Mouse (Mus musculus) embryonic facial prominence, embryonic 15.5 days (tissue): ENCODE results near the gene Slc28a3. TPM values are rescaled to one million over a fixed set of nuclear protein-coding genes. Genes with fewer than 3 reads are reported as not detected.
A peak's percentile ranks its signal among the peaks of the same experiment; 100 is the strongest.

ENCODE experiments used
- ATAC-seq: fragments of 200-750 bp; cut with Nextera tagmentation; 2 replicates; pipeline ENCODE4 v1.8.0; 2017; ENCODE audit warnings: low read depth, moderate TSS enrichment; ENCODE audit not compliant: insufficient number of reproducible peaks, low FRiP score, low TSS enrichment
- H3K27ac ChIP-seq: fragments of 300-500 bp; sonication (generic); replicated peaks from 2 replicates; pipeline ENCODE4 v1.5.1; 2015; ENCODE audit warnings: mild to moderate bottlenecking, inconsistent platforms
- H3K27me3 ChIP-seq: fragments of 300-500 bp; sonication (generic); 2 replicates; pipeline ENCODE4 v1.6.1; 2015; ENCODE audit warnings: inconsistent platforms
- H3K36me3 ChIP-seq: fragments of 300-500 bp; sonication (generic); 2 replicates; pipeline ENCODE4 v1.6.1; 2015; ENCODE audit warnings: mild to moderate bottlenecking, inconsistent platforms
- H3K4me1 ChIP-seq: fragments of 300-500 bp; sonication (generic); 2 replicates; pipeline ENCODE4 v1.6.1; 2015; ENCODE audit warnings: inconsistent platforms
- H3K4me2 ChIP-seq: fragments of 300-500 bp; sonication (generic); replicated peaks from 2 replicates; pipeline ENCODE4 v1.6.1; 2015; ENCODE audit warnings: mild to moderate bottlenecking, inconsistent platforms
- H3K4me3 ChIP-seq: fragments of 300-500 bp; sonication (generic); replicated peaks from 2 replicates; pipeline ENCODE4 v1.5.1; 2015; ENCODE audit warnings: mild to moderate bottlenecking, inconsistent platforms
- H3K9ac ChIP-seq: fragments of 300-500 bp; sonication (generic); 2 replicates; pipeline ENCODE4 v1.6.1; 2015; ENCODE audit warnings: inconsistent platforms
- H3K9me3 ChIP-seq: fragments of 300-500 bp; sonication (generic); replicated peaks from 2 replicates; pipeline ENCODE4 v1.6.1; 2016; ENCODE audit warnings: inconsistent platforms
- WGBS: fragments of 180-500 bp; shearing (Covaris S2); methylation state at CpG from one replicate; pipeline ENCODE4 v1.1.7; 2015; 5-methylcytosine and 5-hydroxymethylcytosine counted together
- polyA plus RNA-seq: library from polyadenylated mRNA; unstranded; fragments of >200 nt; fragmentation: Nextera tagmentation; extraction: Ambion mirVana; gene quantifications from 2 replicates; pipeline ENCODE4 v1.2.1, GENCODE M21; 2015

Slc28a3 gene
- 0.93 and 1.3 TPM in 2 replicates for polyA plus RNA-seq

- ATAC-seq, result no peak
- no peaks in the 10 kb centered on the region for H3K27me3 ChIP-seq
- H3K4me3 ChIP-seq, result no peak within 1 kb of the TSS
- 0 out of 2 replicates have a peak within 1 kb of the TSS, but pooled peaks have one; percentile 28 for H3K27ac ChIP-seq
- no peaks in the 10 kb centered on the region for H3K9me3 ChIP-seq
- H3K9ac ChIP-seq, result no peak within 1 kb of the TSS
- H3K4me2 ChIP-seq, result no peak within 1 kb of the TSS
- WGBS, result 9% methylated on average over 12 of the region's 12 CpGs
- H3K4me1 ChIP-seq, result peaks cover 11% of the 10 kb centered on the region; the same call in 1 of the 2 replicates
- H3K36me3 ChIP-seq, result no peaks in the 10 kb centered on the region
These were observed at the start of gene Slc28a3 for GRCm38 (mm10) chr13:58610716-58611115. TSS of gene Slc28a3 (minus strand) at chr13:58610877.

DNA sequence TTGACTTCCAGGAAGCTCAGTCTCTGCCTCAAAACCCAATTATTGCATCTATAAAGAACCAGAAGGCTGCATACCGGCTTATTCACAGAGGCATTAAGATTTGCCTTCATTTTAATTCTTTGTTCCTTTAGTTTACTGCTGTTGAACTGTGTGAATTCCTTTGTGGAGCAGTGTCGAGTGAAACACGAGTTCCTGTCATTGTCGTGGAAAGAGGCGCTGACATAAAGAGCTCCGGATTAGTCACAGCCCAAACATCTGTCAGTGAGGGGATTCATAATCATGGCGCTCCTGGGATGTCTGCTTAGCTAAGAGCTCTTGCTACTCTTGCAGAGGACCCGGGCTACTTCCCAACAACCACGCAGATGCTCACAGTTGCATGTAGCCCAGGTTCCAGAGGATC, 47.3 kb upstream of the Slc28a3 start:
- Histone ChIP-seq H3K27ac (no peak overlapping the region; the same call in 1 of the 2 replicates), H3K9me3 (no peaks in the 10 kb centered on the region), H3K36me3 (no peaks in the 10 kb centered on the region), H3K27me3 (no peaks in the 10 kb centered on the region), H3K4me3 (no peak overlapping the region), H3K9ac (no peak overlapping the region), H3K4me2 (no peak overlapping the region), H3K4me1 (no peaks in the 10 kb centered on the region)
- ATAC-seq, result no peak
- 40% methylated on average over 9 of the region's 9 CpGs for WGBS

GRCm38 (mm10) chr13:58656885-58657284, 46.2 kb upstream of the Slc28a3 start:
- no peaks in the 10 kb centered on the region for H3K9me3 ChIP-seq
- no peaks in the 10 kb centered on the region for H3K36me3 ChIP-seq
- no peak overlapping the region for H3K4me2 ChIP-seq
- H3K27me3 ChIP-seq, result no peaks in the 10 kb centered on the region
- no peak overlapping the region for H3K27ac ChIP-seq
- 68% methylated on average over 3 of the region's 3 CpGs for WGBS
- no peak overlapping the region for H3K9ac ChIP-seq
- ATAC-seq, result no peak
- H3K4me1 ChIP-seq, result no peaks in the 10 kb centered on the region
- no peak overlapping the region for H3K4me3 ChIP-seq

GRCm38 (mm10) chr13:58655552-58655951, 44.9 kb upstream of the Slc28a3 start:
- H3K36me3 ChIP-seq, result no peaks in the 10 kb centered on the region
- H3K9me3 ChIP-seq, result no peaks in the 10 kb centered on the region
- no peak for ATAC-seq
- whole genome bisulfite sequencing, result 77% methylated on average over 10 of the region's 10 CpGs
- H3K27ac ChIP-seq, result no peak overlapping the region
- no peak overlapping the region for H3K9ac ChIP-seq
- H3K27me3 ChIP-seq, result no peaks in the 10 kb centered on the region
- no peaks in the 10 kb centered on the region for H3K4me1 ChIP-seq
- no peak overlapping the region for H3K4me3 ChIP-seq
- H3K4me2 ChIP-seq, result no peak overlapping the region

- H3K27me3 ChIP-seq, result 0 out of 2 replicates have a peak, but pooled peaks cover 10% of the 10 kb centered on the region
- no peak for ATAC-seq
- 12% methylated on average over 6 of the region's 6 CpGs for WGBS
These were observed 29.7 kb upstream of the Slc28a3 start for GRCm38 (mm10) chr13:58640330-58640729.

DNA sequence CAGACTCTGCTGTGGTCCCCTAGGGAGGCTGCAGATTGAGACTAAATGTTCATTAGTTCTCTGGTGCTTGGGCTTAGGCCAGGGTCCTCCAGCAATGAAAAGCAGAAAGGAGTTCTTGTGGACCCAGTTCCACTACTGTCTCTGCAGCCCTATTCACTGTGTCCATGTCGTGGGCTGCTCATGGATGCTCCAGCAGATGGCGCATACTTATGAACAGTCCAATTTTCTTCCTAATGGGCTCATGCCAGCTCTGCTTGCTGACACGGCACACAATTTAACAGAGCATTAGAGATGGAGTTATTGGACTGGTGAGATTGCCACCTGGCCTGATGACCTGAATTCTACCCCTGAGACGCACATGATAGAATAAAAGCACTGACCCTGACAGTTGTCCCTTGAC, 28.3 kb upstream of the Slc28a3 start:
- ATAC-seq, result no peak; the same call in 1 of the 2 replicates
- Histone ChIP-seq H3K36me3 (no peaks in the 10 kb centered on the region), H3K4me3 (no peak overlapping the region), H3K9me3 (no peaks in the 10 kb centered on the region), H3K27ac (no peak overlapping the region), H3K4me1 (no peaks in the 10 kb centered on the region), H3K9ac (no peak overlapping the region), H3K27me3 (0 out of 2 replicates have a peak, but pooled peaks cover 10% of the 10 kb centered on the region), H3K4me2 (no peak overlapping the region)
- 40% methylated on average over 4 of the region's 4 CpGs for WGBS

More at GRCm38 (mm10) chr13:58640330-58640729, 29.7 kb upstream of the Slc28a3 start:
- H3K27ac ChIP-seq, result no peak overlapping the region
- H3K4me3 ChIP-seq, result no peak overlapping the region
- H3K4me2 ChIP-seq, result no peak overlapping the region
- no peak overlapping the region for H3K9ac ChIP-seq
- H3K4me1 ChIP-seq, result no peaks in the 10 kb centered on the region
- H3K9me3 ChIP-seq, result no peaks in the 10 kb centered on the region
- H3K36me3 ChIP-seq, result no peaks in the 10 kb centered on the region

- WGBS, result 9% methylated on average over 13 of the region's 13 CpGs
- Histone ChIP-seq H3K4me1 (no peaks in the 10 kb centered on the region), H3K9me3 (no peaks in the 10 kb centered on the region), H3K4me3 (no peak overlapping the region), H3K27ac (no peak overlapping the region), H3K27me3 (0 out of 2 replicates have a peak, but pooled peaks cover 10% of the 10 kb centered on the region), H3K4me2 (no peak overlapping the region), H3K36me3 (no peaks in the 10 kb centered on the region), H3K9ac (no peak overlapping the region)
- ATAC-seq, result 0 out of 2 replicates have a peak, but pooled peaks have one; percentile 29
These were observed 26.8 kb upstream of the Slc28a3 start for GRCm38 (mm10) chr13:58637360-58638002.

- Histone ChIP-seq H3K4me1 (no peaks in the 10 kb centered on the region), H3K4me2 (no peak overlapping the region), H3K9me3 (no peaks in the 10 kb centered on the region), H3K27me3 (0 out of 2 replicates have a peak, but pooled peaks cover 10% of the 10 kb centered on the region), H3K36me3 (no peaks in the 10 kb centered on the region), H3K27ac (no peak overlapping the region), H3K9ac (no peak overlapping the region), H3K4me3 (no peak overlapping the region)
- ATAC-seq, result no peak
- WGBS, result 34% methylated on average over 4 of the region's 4 CpGs
These were observed 23.2 kb upstream of the Slc28a3 start for GRCm38 (mm10) chr13:58633887-58634286.

- no peaks in the 10 kb centered on the region for H3K9me3 ChIP-seq
- H3K4me1 ChIP-seq, result no peaks in the 10 kb centered on the region
- ATAC-seq, result no peak
- 39% methylated on average over 10 of the region's 10 CpGs for WGBS
- H3K4me3 ChIP-seq, result no peak overlapping the region
- H3K36me3 ChIP-seq, result no peaks in the 10 kb centered on the region
- H3K27ac ChIP-seq, result no peak overlapping the region
- no peak overlapping the region for H3K9ac ChIP-seq
- 0 out of 2 replicates have a peak, but pooled peaks cover 1% of the 10 kb centered on the region for H3K27me3 ChIP-seq
- H3K4me2 ChIP-seq, result no peak overlapping the region
These were observed 20.1 kb upstream of the Slc28a3 start for GRCm38 (mm10) chr13:58630756-58631155.

- Histone ChIP-seq H3K27ac (no peak overlapping the region), H3K27me3 (no peaks in the 10 kb centered on the region), H3K36me3 (no peaks in the 10 kb centered on the region), H3K9me3 (no peaks in the 10 kb centered on the region), H3K4me2 (no peak overlapping the region), H3K4me3 (no peak overlapping the region), H3K9ac (no peak overlapping the region), H3K4me1 (no peaks in the 10 kb centered on the region)
- no peak for ATAC-seq
- 26% methylated on average over 13 of the region's 13 CpGs for WGBS
These were observed 18.8 kb upstream of the Slc28a3 start for GRCm38 (mm10) chr13:58629365-58630050.

GRCm38 (mm10) chr13:58622647-58623046, 12.0 kb upstream of the Slc28a3 start:
- Histone ChIP-seq H3K4me3 (no peak overlapping the region), H3K4me2 (no peak overlapping the region), H3K27ac (no peak overlapping the region), H3K36me3 (no peaks in the 10 kb centered on the region), H3K9ac (no peak overlapping the region), H3K27me3 (no peaks in the 10 kb centered on the region), H3K9me3 (no peaks in the 10 kb centered on the region), H3K4me1 (no peaks in the 10 kb centered on the region)
- no peak for ATAC-seq
- WGBS, result 32% methylated on average over 8 of the region's 8 CpGs
